Mouse (Mus musculus): ENCODE data around the gene Prkaa2.
"Not testable (repeated sequence)": the region's sequence is repeated elsewhere in the genome, so short reads cannot be mapped to it uniquely, and the experiment has no call there.

The Prkaa2 gene

DNA sequence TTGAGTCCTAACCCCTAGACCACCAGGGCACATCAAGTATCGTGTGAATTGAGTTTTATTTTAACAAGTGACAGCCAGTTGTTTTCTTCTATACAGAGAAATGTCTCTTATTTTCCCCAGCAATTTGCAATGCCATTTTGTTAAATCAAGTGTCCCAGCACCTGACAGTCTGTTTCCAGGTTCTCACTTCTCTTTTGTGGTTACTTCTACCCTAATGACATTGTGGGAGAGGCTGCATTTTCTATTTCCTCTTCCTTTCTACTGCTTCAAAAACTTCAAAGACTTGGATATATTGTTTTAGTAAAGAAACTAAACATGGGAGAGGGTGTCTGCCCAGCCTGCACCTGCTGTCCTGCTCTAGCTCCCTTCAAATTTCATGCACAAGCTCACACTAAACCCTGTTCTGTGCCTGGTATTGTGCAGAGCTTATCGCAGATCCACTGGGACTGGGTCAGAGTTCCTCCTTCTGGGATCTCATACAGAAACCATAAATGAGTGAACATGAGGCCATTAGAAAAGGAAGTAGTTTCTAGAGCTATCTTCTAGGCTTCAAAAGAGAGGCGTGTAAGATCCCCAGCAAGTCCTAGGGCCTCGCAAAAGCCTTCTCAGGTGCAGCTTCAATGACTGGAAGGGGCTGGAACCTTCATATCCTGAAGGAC is 102.2 kb downstream of the Prkaa2 start:
- no peak for DNase-seq

- DNase-seq: not testable (repeated sequence)
These were observed 105.0 kb downstream of the Prkaa2 start for GRCm38 (mm10) chr4:105004649-105005048.

- DNase-seq: no peak
These were observed 105.6 kb downstream of the Prkaa2 start for GRCm38 (mm10) chr4:105004135-105004534.

- DNase-seq: no peak
These were observed 108.0 kb downstream of the Prkaa2 start for GRCm38 (mm10) chr4:105001736-105002135.

- DNase-seq: no peak
These were observed 110.0 kb downstream of the Prkaa2 start for GRCm38 (mm10) chr4:104999702-105000101.

GRCm38 (mm10) chr4:104993140-104993874 is 116.4 kb downstream of the Prkaa2 start:
- DNase-seq: no peak

- no peak for DNase-seq
These were observed 117.4 kb downstream of the Prkaa2 start for GRCm38 (mm10) chr4:104992271-104992670.

DNA sequence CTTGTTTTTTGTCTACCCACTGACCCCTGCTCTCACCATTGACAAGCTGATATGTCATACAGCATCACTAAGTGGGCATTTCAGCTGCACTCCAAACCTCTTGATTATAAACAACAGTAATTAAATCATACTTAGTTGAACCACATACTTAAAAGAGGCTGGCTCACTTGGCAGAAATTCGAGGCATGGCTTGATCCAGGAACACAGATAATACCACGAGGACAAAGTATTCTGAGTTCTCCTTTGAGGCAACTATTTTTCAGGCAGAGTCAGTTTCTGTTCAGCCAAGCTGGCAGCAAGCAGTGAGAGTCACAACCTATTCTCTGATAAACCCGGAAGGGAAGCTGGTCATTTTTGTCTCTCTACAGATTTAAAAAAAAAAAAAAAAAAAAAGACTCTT is 119.0 kb downstream of the Prkaa2 start:
- no peak for DNase-seq

DNA sequence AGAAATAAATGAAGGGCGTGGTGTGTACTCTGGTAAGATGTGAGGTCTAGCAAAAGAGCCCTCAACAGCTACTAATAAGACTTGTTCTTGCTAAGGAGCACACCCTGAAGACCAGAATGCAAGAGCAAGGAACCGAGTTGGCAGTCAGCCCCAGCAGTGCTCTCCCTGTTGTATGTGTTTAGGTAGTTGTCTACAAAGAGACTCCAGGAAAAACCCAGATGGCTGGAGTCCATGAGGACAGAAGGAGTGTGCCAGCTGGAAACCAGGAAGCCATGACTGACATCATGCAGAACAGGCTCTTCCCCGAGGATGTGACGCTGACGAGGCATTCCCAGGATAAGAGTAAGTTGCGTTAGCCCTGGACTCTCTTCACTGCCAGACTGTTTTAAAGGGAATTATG is 119.7 kb downstream of the Prkaa2 start:
- peak; percentile 25 for DNase-seq

GRCm38 (mm10) chr4:104988709-104989108 is 121.0 kb downstream of the Prkaa2 start:
- DNase-seq: no peak

GRCm38 (mm10) chr4:104988102-104988501 is 121.6 kb downstream of the Prkaa2 start:
- DNase-seq: no peak

GRCm38 (mm10) chr4:104987631-104988030 is 122.1 kb downstream of the Prkaa2 start:
- DNase-seq: no peak

- no peak for DNase-seq
These were observed 123.6 kb downstream of the Prkaa2 start for GRCm38 (mm10) chr4:104985960-104986632.

Data from right cerebral cortex, postnatal 25 days (tissue).